Mouse (Mus musculus) lung, postnatal 14 days (tissue): ENCODE data around the gene Atp2a2.
"Not testable (repeated sequence)": the region's sequence is repeated elsewhere in the genome, so short reads cannot be mapped to it uniquely, and the experiment has no call there.

Source experiments
- DNase-seq: peaks from one replicate; pipeline ENCODE4 v3.0.0; 2021

Gene Atp2a2

DNA sequence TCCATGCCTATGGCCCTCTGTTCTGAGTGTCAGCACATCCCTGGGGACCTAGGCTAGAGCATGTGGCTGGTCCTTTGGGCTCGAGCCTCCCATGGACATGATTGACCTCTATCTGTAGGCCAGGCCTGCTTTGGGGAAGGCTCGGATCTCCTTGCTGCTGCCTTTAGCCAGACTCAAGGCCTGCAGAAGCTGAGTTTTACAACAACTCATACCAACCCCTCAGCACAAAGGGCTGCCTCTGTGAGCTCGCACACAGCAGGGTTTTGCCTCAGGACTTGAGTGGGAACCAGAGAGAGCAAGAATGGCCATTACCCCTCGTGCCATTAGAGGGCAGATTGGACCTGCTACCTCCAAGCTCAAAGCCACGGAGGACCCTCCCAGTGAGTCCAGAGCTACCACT lies 53.2 kb downstream of the Atp2a2 start:
- no peak for DNase-seq

GRCm38 (mm10) chr5:122447857-122448256 lies 54.2 kb downstream of the Atp2a2 start:
- DNase-seq: no peak

DNA sequence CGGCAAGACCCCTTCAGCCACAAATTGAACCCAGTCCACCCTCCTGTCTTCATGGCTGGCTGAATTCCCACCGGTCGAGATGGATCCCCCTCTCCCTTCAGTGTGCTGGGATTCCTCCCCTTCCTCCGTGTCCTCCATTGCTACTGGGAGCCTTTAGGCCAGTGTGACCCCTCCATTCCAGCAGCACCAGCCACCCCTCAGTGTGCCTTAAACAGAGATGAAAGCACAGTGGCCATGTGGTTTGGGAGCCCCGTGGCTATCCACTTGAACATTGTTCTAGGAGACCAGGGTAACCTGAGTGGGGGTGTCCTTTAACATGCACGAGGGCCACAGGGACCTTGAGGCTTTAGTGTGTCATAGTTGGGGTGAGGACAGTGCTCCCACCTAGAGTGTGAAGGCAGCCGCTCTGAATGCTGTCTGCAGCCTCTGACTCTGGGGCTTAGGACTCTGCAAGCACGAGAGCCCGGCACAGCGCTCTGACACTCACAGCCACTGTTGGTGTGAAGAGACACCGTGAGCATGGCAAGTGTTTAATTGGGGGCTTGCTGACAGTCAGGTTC lies 56.9 kb downstream of the Atp2a2 start:
- no peak for DNase-seq

DNA sequence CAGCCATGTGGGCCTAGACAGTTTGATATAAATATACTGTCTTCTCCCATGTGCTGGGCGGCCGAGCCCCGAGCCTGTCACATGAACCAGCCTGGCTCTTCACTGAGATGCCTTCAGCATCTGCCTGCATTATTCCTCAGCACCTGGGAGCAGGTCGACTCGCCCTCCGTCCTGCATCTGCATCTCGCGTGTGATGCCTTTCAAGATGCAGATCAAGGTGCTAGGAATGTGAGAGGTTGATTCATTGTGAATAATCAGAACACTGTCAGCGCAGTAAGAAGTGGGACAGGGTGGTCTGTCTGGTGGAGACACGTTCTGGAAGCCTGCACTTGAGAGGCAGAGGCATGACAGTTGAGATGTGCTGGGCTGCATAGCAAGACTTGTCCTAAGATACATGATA lies 57.5 kb downstream of the Atp2a2 start:
- DNase-seq: no peak

GRCm38 (mm10) chr5:122440095-122440630 lies 61.9 kb downstream of the Atp2a2 start:
- DNase-seq: peak; percentile 20

DNA sequence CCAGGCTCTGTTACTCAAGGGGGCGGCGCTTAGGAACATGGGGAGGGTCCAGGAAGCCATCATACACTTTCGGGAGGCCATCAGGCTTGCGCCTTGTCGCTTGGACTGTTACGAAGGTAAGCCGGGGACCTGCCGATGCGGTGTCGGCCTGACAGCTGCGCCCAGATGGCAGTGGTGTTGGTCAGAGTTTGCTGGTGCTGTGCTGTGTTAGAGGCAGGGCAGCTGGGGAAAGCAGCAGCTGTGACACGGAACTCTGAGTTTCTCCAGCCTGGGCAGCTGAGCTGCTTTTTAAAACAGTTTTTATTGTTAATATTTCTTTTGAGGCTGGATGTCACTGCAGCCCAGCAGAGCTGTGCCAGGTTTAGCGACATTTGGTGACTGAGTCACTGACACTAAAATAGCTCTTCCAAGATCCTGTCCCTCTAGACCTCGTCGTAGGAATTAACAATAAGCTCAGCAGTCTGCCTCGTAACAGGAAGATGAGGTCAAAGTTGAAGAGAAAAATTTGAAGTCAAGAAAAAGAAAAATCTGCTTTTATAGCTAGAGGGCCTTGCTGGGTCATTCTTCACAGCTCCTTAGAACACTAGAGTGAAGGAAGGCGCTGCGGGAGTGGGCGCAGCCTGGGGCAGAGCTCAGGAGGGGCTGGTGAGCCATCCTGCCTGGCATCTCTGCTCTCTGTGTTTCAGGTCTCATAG lies 62.5 kb downstream of the Atp2a2 start:
- DNase-seq: peak; percentile 46

DNA sequence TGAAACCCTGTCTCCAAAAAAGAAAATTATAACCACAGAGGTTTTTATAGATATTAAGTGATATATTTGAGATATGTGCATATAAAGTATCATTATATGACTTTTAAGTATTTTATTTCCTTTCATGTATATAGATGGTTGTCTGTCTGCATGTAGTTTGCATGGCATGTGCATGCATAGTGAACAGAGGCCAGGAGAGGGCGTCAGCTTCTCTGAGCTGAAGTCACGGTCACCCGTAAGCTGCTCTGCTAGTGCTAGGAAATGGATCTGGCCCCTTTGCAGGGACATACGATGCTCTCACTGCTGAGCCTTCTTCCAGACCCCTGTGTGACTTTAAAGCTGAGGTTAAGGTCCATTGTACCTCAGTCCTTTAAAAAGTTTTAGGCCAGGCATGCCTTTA lies 67.5 kb downstream of the Atp2a2 start:
- DNase-seq: no peak

DNA sequence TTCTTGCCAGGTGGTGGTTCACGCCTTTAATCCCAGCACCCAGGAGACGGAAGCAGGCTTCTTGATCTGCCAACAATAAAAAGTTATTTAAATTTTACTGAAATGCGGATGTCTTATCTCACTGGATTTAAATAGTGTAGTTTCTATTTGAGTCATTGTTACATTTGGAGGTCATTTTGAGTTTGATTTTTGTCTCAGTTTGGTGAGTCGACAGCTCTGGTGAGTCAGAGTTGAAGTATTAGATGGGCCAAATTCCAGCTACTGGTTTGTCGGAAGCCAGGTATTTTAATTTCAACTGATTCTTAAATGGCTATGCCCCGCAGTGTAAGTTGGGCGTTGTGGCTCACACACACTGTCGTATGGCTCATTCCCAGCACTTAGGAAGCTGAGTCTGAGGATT lies 70.8 kb downstream of the Atp2a2 start:
- DNase-seq: no peak

- no peak for DNase-seq
These were observed 71.8 kb downstream of the Atp2a2 start for GRCm38 (mm10) chr5:122430036-122430775.

DNA sequence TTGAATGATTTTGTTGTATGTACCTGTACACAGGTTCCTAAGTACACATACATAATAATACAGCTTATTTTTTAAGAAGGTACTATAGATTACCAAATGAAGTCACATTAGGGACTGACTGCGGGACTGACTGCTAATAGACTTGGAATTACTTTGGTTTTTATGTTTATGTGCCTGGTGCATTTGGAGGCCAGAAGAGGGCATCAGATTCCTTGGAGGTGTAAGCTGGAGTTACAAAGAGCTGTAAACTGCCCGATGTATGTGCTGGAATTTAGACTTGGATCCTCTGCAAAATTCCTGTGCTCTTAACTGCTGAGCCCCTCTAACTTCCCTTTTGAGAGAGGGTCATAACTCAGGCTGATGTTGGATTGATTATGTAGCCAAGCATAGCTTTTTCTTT lies 76.5 kb downstream of the Atp2a2 start:
- no peak for DNase-seq

GRCm38 (mm10) chr5:122423083-122423482 lies 78.9 kb downstream of the Atp2a2 start:
- DNase-seq: no peak

DNA sequence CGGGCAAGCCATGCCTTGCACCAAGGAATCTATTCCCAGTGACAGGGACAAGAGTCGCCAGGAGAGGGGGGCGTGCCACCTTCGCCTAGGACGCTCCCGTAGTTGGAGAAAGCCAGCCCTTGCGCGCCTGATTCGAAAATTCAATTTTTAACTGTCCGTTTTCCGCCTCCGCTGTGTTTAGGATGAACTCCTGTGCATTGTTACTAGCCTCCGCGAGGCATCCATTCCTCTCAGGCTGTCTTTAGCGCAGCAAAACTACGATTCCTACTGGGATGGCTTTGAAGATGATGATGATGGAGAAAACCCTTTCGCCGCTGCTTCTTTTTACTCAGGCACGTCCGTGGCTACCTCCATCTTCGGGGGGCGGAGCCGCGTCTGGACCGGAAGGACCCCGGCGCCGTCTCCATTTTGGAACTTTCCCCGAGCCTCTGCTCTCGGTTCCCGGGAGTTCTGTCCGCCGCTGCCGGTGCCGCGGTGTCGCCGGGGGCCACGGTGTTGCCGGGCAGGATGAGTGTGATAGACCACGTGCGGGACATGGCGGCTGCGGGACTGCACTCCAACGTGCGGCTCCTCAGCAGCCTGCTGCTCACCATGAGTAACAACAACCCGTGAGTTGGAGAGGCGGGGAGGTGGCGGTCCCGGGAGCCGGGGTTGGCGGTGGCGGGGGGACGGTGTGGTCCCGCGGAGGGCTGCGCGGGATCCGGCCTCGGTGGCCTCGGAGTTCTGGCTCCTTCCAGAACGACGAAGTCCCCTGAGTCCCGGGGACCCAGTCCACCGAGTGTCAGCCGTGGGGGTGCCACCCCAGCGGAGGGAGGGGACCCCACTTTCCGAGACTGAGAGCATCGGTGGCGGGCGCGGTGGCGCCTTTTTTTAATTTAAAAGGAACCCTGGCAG lies 79.7 kb downstream of the Atp2a2 start:
- DNase-seq: peak; percentile 92

DNA sequence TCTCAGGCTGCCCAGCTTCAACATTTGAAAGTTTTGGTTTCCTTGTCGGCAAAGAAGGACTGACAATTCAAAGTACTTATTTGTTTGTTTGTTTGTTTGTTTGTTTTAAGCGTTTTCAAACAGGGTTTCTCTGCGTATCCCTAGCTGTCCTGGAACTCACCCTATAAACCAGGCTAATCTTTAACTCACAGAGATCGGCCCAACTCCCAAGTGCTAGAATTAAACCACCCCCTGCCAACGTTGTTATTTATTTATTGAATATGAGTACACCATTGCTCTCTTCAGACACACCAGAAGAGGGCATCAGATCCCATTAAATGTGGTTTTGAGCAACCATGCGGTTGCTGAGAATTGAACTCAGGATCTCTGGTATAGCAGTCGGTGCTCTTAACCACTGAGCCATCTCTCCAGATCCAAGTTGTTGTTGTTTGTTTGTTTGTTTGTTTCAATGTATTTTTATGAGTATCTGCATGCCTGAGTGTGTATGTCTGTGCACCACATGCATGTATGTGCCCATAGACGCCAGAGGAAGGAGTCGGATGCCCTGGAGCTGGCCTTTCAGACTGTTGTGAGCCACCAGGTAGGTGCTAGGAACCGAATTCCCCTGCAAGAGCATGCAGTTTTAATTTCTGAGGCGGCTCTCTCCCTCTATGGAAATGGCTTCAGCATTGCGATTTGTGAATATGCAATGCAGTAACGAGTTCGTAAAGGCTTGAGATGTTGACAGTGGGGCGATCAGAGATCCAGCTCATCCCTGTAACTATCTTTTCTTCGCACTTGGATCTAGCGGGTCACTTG lies 80.6 kb downstream of the Atp2a2 start, which contains the start of gene Anapc7:
TSS of gene Anapc7 (plus strand) at position 423 of the 798 bp plus-strand sequence.
- DNase-seq: no peak

DNA sequence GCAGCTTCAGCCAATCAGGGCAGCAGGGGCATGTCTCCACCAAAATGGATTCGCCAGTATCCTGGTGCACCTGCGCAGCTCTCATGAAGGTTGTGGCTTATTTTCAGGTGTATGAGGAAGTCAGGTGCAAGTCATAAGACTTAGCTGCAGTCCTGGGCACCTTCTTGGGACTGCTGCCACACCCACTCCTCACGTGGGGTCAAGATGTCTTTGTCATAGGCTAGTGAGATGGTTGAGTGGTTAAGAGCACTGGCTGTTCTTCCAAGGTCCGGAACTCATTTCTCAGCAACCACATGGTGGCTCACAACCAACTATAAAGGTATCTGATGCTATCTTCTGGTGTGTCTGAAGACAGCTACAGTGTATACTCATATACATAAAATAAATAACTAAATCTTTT lies 81.3 kb downstream of the Atp2a2 start:
- not testable (repeated sequence) for DNase-seq

- DNase-seq: no peak
These were observed 86.6 kb downstream of the Atp2a2 start for GRCm38 (mm10) chr5:122415465-122415864.

DNA sequence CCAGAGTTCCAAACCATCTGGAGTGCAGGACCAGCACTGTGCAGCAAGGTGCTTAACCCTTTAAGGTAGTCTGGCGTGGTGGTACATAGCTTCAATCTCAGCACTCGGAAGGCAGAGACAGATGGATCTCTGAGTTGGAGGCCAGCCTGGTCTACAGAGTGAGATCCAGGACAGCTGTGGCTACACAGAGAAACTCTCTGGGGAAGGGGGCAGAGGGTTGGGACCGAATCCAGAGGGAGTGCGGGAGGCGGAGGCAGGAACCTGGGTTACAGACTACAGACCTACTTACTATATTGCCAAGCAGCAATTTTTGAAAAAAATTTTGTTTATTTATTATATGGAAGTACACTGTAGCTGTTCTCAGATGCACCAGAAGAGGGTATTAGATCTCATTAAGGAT lies 87.7 kb downstream of the Atp2a2 start:
- no peak for DNase-seq

- peak; percentile 52 for DNase-seq
These were observed 89.2 kb downstream of the Atp2a2 start for GRCm38 (mm10) chr5:122412826-122413225.

DNA sequence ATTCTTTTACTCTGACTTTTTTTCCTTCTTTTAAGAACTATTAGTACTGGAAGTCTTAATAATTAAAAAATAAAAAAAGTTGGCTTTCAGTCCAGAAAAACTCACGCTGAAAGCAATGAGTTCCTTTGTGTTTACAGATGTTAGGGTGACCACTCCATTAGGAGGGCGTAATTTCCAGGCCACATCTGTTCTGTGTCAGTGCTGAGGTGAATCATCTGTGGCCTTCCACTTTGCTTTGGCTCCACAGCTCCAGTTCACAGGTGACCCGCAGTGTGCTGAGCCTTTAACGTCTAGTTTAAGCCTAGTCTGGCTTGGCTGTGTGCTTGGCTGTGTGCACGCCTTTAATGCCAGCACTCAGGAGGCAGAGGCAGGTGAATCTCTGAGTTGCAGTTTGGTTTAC lies 90.1 kb downstream of the Atp2a2 start:
- no peak for DNase-seq

GRCm38 (mm10) chr5:122409692-122410645 lies 92.1 kb downstream of the Atp2a2 start:
- DNase-seq: no peak

- DNase-seq: no peak
These were observed 96.5 kb downstream of the Atp2a2 start for GRCm38 (mm10) chr5:122405537-122405936.
